Mouse (Mus musculus) forebrain, postnatal 0 days (tissue): ENCODE measurements at regions not wholly inside any gene's neighbourhood (a gene's known extent, or its start where the extent isn't known, plus 50 kb on each side); places are given as distances from the start of the nearest gene placed in this dataset.

Source experiments
- ATAC-seq: fragments of 200-750 bp; cut with Nextera tagmentation; 2 replicates; pipeline ENCODE4 v1.8.0; 2017; ENCODE audit warnings: mild to moderate bottlenecking, moderate library complexity
- DNase-seq: peaks from one replicate; pipeline ENCODE4 v3.0.0-alpha.2; 2015
- H3K27ac ChIP-seq: fragments of 300-500 bp; sonication (generic); 2 replicates; pipeline ENCODE4 v1.5.1; 2014; ENCODE audit warnings: low read depth, mild to moderate bottlenecking, antibody characterized with exemption, low read length, moderate library complexity, mixed read lengths
- H3K27me3 ChIP-seq: fragments of 300-500 bp; sonication (generic); 2 replicates; pipeline ENCODE4 v1.6.1; 2014; ENCODE audit warnings: mild to moderate bottlenecking, low read length, mixed read lengths; ENCODE audit not compliant: insufficient read depth
- H3K36me3 ChIP-seq: fragments of 300-500 bp; sonication (generic); 2 replicates; pipeline ENCODE4 v1.6.1; 2014; ENCODE audit warnings: mild to moderate bottlenecking, moderate library complexity; ENCODE audit not compliant: insufficient read depth
- H3K4me1 ChIP-seq: fragments of 300-500 bp; sonication (generic); 2 replicates; pipeline ENCODE4 v1.6.1; 2014; ENCODE audit warnings: antibody characterized with exemption; ENCODE audit not compliant: insufficient read depth
- H3K4me2 ChIP-seq: fragments of 300-500 bp; sonication (generic); 2 replicates; pipeline ENCODE4 v1.6.1; 2014; ENCODE audit warnings: low read depth, mild to moderate bottlenecking, moderate library complexity
- H3K4me3 ChIP-seq: fragments of 300-500 bp; sonication (generic); 2 replicates; pipeline ENCODE4 v1.5.1; 2014; ENCODE audit warnings: low read depth, low read length, mixed read lengths
- H3K9ac ChIP-seq: fragments of 300-500 bp; sonication (generic); 2 replicates; pipeline ENCODE4 v1.6.1; 2014; ENCODE audit warnings: mild to moderate bottlenecking
- H3K9me3 ChIP-seq: fragments of 300-500 bp; sonication (generic); 2 replicates; pipeline ENCODE4 v1.6.1; 2016; ENCODE audit warnings: low read length
- CTCF ChIP-seq: sonication (generic); IDR thresholded peaks from 2 replicates; pipeline ENCODE4 v1.5.1; 2016; ENCODE audit warnings: antibody characterized with exemption, control low read depth, low read depth
- WGBS: fragments of 180-500 bp; shearing (Covaris S2); extraction: QIAGEN DNeasy Blood & Tissue Kit; methylation state at CpG from one replicate; pipeline ENCODE4 v1.1.7; 2014; 5-methylcytosine and 5-hydroxymethylcytosine counted together

GRCm38 (mm10) chr14:89405011-89405712 lies 934.0 kb upstream of the Pcdh20 start:
- no peak for TF ChIP-seq CTCF

GRCm38 (mm10) chr14:89402568-89403339 lies 931.6 kb upstream of the Pcdh20 start:
- H3K4me3 ChIP-seq = no peak overlapping the region
- H3K36me3 ChIP-seq = no peaks in the 10 kb centered on the region
- no peak overlapping the region for H3K27ac ChIP-seq
- DNase-seq (peak; percentile 70), ATAC-seq (no peak)
- no peak overlapping the region for H3K4me2 ChIP-seq
- no peaks in the 10 kb centered on the region for H3K27me3 ChIP-seq
- H3K4me1 ChIP-seq = no peaks in the 10 kb centered on the region
- 26% methylated on average over 3 of the region's 3 CpGs for WGBS
- peak; percentile 45 for TF ChIP-seq CTCF
- no peaks in the 10 kb centered on the region for H3K9me3 ChIP-seq
- H3K9ac ChIP-seq = no peak overlapping the region

More at GRCm38 (mm10) chr14:89405011-89405712, 934.0 kb upstream of the Pcdh20 start:
- H3K27me3 ChIP-seq = no peaks in the 10 kb centered on the region
- WGBS = 88% methylated on average over 3 of the region's 3 CpGs
- H3K4me1 ChIP-seq = no peaks in the 10 kb centered on the region
- no peak overlapping the region for H3K9ac ChIP-seq
- H3K4me2 ChIP-seq = no peak overlapping the region
- ATAC-seq = no peak
- H3K36me3 ChIP-seq = no peaks in the 10 kb centered on the region
- H3K9me3 ChIP-seq = no peaks in the 10 kb centered on the region
- H3K27ac ChIP-seq = no peak overlapping the region
- DNase-seq = no peak
- H3K4me3 ChIP-seq = no peak overlapping the region

- 25% methylated on average over 5 of the region's 5 CpGs for WGBS
- H3K4me3 ChIP-seq = no peak overlapping the region
- no peak for TF ChIP-seq CTCF
- ATAC-seq (peak; percentile 64), DNase-seq (peak; percentile 40)
- H3K36me3 ChIP-seq = no peaks in the 10 kb centered on the region
- no peaks in the 10 kb centered on the region for H3K27me3 ChIP-seq
- H3K27ac ChIP-seq = no peak overlapping the region
- H3K4me1 ChIP-seq = 0 out of 2 replicates have a peak, but pooled peaks cover 4% of the 10 kb centered on the region
- no peak overlapping the region for H3K4me2 ChIP-seq
- H3K9me3 ChIP-seq = no peaks in the 10 kb centered on the region
- H3K9ac ChIP-seq = no peak overlapping the region
These were observed 886.0 kb upstream of the Pcdh20 start for GRCm38 (mm10) chr14:89357050-89357749.

GRCm38 (mm10) chr14:89347972-89348371 lies 876.8 kb upstream of the Pcdh20 start:
- Histone ChIP-seq H3K36me3 (no peaks in the 10 kb centered on the region), H3K27ac (no peak overlapping the region), H3K27me3 (no peaks in the 10 kb centered on the region), H3K9ac (no peak overlapping the region), H3K4me1 (no peaks in the 10 kb centered on the region), H3K9me3 (no peaks in the 10 kb centered on the region), H3K4me3 (no peak overlapping the region), H3K4me2 (no peak overlapping the region)
- ATAC-seq (peak; percentile 68), DNase-seq (peak; percentile 64)
- TF ChIP-seq CTCF = peak; percentile 70
- 41% methylated on average over 4 of the region's 4 CpGs for WGBS

- H3K4me2 ChIP-seq = no peak overlapping the region
- TF ChIP-seq CTCF = no peak
- H3K27ac ChIP-seq = no peak overlapping the region
- no peak for ATAC-seq
- H3K9ac ChIP-seq = no peak overlapping the region
- no peaks in the 10 kb centered on the region for H3K36me3 ChIP-seq
- no peaks in the 10 kb centered on the region for H3K4me1 ChIP-seq
- DNase-seq = no peak
- H3K9me3 ChIP-seq = no peaks in the 10 kb centered on the region
- no peak overlapping the region for H3K4me3 ChIP-seq
- no peaks in the 10 kb centered on the region for H3K27me3 ChIP-seq
These were observed 853.9 kb upstream of the Pcdh20 start for GRCm38 (mm10) chr14:89325116-89325515.

- H3K4me2 ChIP-seq = no peak overlapping the region
- no peak overlapping the region for H3K27ac ChIP-seq
- 91% methylated on average over 1 of the region's 1 CpGs for WGBS
- no peak for ATAC-seq
- no peak for DNase-seq
- no peak overlapping the region for H3K4me3 ChIP-seq
- no peak overlapping the region for H3K9ac ChIP-seq
- H3K27me3 ChIP-seq = no peaks in the 10 kb centered on the region
- H3K36me3 ChIP-seq = no peaks in the 10 kb centered on the region
- H3K9me3 ChIP-seq = no peaks in the 10 kb centered on the region
- no peaks in the 10 kb centered on the region for H3K4me1 ChIP-seq
- no peak for TF ChIP-seq CTCF
These were observed 837.3 kb upstream of the Pcdh20 start for GRCm38 (mm10) chr14:89308506-89308905.
